Mouse (Mus musculus) kidney, adult 11 months (tissue): Measurements from ENCODE around the gene Prr5.

Experiments
- DNase-seq: peaks from one replicate; pipeline ENCODE4 v3.0.0; 2022

Prr5 gene

GRCm38 (mm10) chr15:84681455-84682193 lies 12.2 kb downstream of the Prr5 start:
- DNase-seq = peak; percentile 42

DNA sequence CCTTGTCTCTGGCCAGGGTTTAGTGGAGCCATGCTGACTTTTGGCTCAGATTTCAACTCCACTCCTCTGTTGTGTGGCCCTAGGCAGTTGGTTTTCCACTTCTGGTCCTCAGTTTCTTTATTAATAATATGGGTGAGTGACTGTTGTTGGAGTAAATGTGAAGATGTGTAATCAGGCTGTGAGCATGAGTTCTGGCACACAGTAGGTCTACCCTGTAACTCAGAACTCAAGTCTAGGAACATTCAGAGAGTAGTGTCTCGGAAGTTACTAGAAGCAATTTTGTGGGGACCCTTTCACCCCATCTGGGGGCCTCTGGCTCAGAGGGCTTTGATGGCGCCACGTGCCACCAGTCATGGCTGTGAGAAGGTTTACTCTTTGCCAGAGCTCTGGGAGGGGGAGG lies 12.8 kb downstream of the Prr5 start:
- no peak for DNase-seq

DNA sequence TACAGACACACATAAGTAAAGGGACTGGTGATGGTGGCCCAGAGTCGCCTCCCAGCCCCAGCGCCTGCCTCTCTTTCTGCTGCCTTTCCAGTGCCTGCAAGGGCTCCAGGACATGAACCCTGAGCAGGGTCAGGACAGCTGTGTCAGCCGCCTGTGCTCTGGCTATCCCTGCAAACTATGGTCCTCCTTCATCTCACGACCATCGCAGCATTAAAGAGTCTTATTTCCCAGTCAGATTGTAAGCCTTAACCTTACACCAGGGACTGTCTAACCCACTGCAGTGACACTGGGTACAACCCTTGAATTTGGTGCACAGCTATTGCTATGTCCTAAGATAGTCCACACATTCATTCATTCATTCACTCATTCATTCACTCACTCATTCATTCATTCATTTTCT lies 13.4 kb downstream of the Prr5 start:
- no peak for DNase-seq

DNA sequence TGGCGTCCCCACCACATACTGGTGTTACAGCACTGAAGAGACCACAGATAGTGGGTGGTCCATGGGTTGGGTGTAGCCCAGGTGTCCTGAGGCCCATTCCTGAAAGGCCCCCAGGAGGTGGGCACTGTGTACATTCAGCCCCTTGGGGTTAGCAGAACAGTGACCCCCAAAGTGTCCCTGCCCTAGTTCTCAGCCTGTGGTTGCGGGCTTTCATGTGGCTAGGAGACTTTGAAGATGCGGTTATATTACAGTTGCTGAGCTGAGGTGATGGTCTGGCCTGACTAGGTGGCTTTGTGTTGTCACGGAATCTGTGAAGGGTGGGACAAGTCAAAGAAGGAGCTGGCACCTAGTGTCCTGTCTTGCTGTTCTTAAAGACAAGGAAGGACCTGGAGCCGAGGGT lies 15.1 kb downstream of the Prr5 start:
- no peak for DNase-seq

DNA sequence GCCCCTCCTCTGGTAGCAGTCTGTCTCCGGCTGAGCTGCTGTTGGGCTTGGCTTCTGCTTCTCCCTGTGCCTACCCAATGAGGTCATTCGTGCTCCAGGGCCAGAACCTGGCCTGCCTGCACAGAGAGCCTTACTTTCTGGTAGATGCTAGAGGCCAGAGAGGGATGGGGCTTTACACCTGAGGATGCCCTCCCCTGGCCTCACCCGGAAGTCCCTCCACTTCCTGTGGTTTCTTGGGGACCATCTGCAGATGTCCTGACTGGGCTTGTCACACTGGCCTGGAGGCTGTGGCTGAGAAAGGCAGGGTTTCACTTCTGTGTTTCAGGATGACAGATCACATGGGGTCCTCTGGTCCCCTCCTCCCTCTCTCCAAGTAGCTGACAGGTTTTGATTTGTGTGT lies 16.0 kb downstream of the Prr5 start:
- no peak for DNase-seq

GRCm38 (mm10) chr15:84687904-84688303 lies 18.5 kb downstream of the Prr5 start:
- DNase-seq = no peak

- no peak for DNase-seq
Measured at GRCm38 (mm10) chr15:84689356-84689755, 19.9 kb downstream of the Prr5 start.

DNA sequence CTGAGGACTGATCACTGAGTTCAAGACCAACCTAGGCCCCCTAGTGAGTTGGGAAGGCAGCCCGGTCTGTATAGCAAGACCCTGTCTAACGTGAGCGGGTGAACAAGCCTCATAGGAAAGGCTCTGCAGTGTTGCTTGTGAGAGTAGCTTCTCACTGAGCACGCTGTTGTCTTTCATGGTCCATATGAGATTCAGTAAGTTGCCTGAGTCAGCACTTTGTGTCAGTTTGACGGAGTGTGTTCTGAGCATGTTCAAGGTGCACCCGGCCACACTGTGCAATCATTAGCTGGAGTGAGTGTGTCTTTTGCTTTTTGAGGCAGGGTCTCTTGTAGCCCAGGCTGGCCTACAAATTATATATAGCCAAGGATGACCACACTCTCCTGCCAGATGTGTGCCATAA lies 22.1 kb downstream of the Prr5 start:
- no peak for DNase-seq

GRCm38 (mm10) chr15:84692645-84693044 lies 23.2 kb downstream of the Prr5 start:
- DNase-seq = no peak

DNA sequence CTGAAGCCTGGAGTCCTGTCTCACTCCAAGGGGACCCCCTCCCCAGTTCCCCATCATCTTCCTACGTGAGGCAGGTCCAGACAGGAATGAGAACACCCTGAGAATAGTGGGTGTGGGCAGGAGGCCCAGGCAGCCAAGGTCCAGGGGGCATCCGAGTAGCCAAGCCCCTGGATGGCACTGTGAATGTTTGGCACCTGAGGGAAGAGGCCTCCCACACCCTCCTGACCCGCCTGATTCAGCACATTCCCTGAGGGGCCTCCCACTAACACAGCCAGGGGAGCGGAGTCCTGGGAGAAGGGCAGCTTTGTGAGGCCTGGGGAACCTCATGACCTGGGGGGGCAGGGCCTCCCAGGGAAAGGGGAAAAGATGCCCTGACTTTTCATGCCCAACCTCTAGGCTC lies 26.6 kb downstream of the Prr5 start:
- peak; percentile 88 for DNase-seq

GRCm38 (mm10) chr15:84697611-84698011 lies 28.2 kb downstream of the Prr5 start:
- DNase-seq = peak; percentile 52

GRCm38 (mm10) chr15:84698189-84698588 lies 28.8 kb downstream of the Prr5 start:
- DNase-seq = no peak

DNA sequence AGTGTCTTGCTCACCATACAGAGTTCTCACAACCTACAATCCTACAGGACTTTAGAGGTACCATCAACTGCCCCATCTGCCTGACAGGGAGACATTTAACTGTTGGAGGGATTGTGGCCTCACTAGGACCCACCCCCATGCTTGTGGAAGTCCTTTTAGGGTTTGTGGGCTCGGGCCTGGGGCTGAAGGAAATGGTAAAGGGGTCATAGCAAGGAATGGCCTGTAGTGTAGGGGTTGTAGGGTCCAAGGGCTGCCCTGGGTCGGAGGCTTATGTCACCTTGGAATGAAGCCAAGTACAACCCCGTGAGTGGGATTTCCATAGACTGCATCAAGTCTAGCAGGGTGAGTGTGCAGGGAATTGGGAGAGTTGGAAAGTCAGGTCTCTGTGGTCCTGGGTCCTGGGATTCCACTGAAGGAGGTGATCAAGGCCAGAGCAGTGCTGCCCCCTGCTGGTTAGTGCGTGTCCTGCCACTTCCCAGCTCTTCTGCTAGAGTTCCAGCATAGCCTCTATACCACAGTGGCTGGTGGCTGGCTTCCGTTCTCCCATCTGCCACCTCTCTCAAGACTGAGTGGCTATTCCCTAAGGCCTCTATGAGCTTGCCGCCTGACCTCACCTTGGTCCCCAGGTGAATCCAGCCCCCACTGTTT lies 30.9 kb downstream of the Prr5 start:
- DNase-seq = peak; percentile 48

DNA sequence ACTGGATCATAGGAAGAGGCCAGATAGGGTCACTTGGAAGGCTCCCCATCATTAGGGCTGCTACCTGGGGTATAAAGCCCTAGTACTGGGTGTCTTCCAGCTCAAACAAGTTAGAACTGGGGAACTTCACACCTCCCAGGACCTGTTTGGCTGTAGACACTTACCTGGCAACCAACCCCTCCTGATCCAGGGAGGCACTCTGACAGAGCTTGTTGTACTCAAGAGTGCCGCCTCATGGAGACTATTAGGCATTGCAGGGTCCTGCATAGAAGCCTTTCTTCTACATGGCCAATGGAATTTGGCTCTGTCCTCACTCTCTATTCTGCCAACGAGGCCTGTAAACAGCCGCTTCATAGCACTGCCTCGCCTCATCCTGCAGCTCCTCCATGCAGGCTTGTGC lies 32.5 kb downstream of the Prr5 start:
- peak; percentile 57 for DNase-seq

GRCm38 (mm10) chr15:84702391-84703345 lies 33.2 kb downstream of the Prr5 start:
- DNase-seq = peak; percentile 50

DNA sequence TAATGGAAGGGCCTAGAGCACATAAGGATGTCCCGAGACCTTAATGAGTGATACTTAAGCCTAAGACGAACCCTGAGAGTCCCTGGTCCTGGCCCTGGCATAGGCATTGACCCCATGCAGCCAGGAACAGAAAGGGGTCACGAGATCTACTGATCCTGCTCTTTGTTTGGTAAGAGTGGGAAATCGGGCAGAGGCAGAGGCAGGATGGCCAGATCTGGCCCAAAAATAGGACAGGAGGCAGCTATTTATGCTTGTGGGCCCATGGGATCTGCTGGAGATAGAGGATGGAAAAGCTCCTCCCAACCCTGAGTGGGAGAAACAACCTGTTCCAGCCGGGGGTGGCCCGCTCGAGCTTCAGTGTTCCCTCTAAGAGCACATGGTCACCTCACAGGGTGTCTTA lies 34.6 kb downstream of the Prr5 start:
- no peak for DNase-seq

DNA sequence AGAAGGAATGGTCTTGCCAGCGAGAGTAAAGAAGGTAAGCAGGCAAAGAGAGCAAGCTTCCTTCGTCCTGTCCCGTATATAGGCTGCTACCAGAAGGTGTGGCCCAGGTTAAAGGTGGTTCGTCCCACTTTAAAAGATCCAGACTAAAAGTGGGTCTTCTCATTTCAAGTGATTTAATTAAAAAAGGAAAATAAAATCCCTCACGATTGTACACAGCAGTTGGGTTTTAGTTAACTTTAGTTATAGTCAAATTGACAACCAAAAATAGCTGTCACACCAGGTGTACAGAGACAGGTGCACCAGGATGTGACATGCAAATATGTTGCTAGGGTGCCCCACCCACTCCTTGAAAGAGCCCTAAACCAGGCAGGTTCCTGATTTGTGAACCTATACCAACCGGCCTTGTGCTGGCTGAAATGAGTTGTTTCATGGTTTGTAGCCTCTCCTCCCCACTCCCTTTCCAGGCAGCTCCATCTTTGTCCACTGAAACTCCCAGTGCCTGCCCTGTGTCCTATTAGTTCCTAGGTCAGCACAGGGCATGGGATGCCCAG lies 36.0 kb downstream of the Prr5 start:
- no peak for DNase-seq

GRCm38 (mm10) chr15:84706983-84707619 lies 37.7 kb downstream of the Prr5 start:
- no peak for DNase-seq

GRCm38 (mm10) chr15:84712566-84713405 lies 43.4 kb downstream of the Prr5 start:
- no peak for DNase-seq

GRCm38 (mm10) chr15:84714730-84715129 lies 45.3 kb downstream of the Prr5 start:
- peak; percentile 83 for DNase-seq

DNA sequence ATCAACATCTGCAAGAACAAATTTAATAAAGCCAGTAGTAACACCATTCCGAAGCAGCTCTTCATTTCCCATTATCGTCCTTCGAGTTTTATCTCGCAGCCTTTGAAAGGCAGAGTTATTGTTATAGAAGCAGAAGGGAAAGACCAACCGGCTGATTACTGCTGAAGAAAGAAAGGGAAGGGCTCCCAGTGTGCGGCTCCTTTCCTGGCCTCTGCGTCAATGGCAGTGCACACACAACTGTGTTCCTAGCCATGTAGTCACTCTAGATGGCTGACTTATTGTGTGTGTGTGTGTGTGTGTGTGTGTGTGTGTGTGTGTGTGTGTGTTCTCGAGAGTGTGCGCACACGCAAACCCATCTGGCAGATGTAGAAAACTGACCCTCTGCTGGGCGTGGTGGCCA lies 45.7 kb downstream of the Prr5 start:
- no peak for DNase-seq
